Mouse (Mus musculus) limb, embryonic 13.5 days (tissue): ENCODE results near the gene Snap29. TPM values are rescaled to one million over a fixed set of nuclear protein-coding genes. Genes with fewer than 3 reads are reported as not detected.
A peak's percentile ranks its signal among the peaks of the same experiment; 100 is the strongest.

Experiments
- ATAC-seq: fragments of 200-750 bp; cut with Nextera tagmentation; 2 replicates; pipeline ENCODE4 v1.8.0; 2017; ENCODE audit warnings: low read depth, moderate number of reproducible peaks, moderate TSS enrichment; ENCODE audit not compliant: low FRiP score
- H3K27ac ChIP-seq: fragments of 300-500 bp; sonication (generic); 2 replicates; pipeline ENCODE4 v1.5.1; 2015; ENCODE audit warnings: inconsistent platforms, mild to moderate bottlenecking, moderate library complexity
- H3K27me3 ChIP-seq: fragments of 300-500 bp; sonication (generic); 2 replicates; pipeline ENCODE4 v1.6.1; 2015; ENCODE audit warnings: mild to moderate bottlenecking, inconsistent platforms
- H3K36me3 ChIP-seq: fragments of 300-500 bp; sonication (generic); 2 replicates; pipeline ENCODE4 v1.6.1; 2015; ENCODE audit warnings: inconsistent platforms, mild to moderate bottlenecking, moderate library complexity
- H3K4me1 ChIP-seq: fragments of 300-500 bp; sonication (generic); 2 replicates; pipeline ENCODE4 v1.6.1; 2015; ENCODE audit warnings: inconsistent platforms
- H3K4me2 ChIP-seq: fragments of 300-500 bp; sonication (generic); replicated peaks from 2 replicates; pipeline ENCODE4 v1.6.1; 2015; ENCODE audit warnings: inconsistent platforms, mild to moderate bottlenecking, moderate library complexity
- H3K4me3 ChIP-seq: fragments of 300-500 bp; sonication (generic); 2 replicates; pipeline ENCODE4 v1.5.1; 2015; ENCODE audit warnings: moderate library complexity, mild to moderate bottlenecking, inconsistent platforms
- H3K9ac ChIP-seq: fragments of 300-500 bp; sonication (generic); 2 replicates; pipeline ENCODE4 v1.6.1; 2015; ENCODE audit warnings: mild to moderate bottlenecking, inconsistent platforms
- H3K9me3 ChIP-seq: fragments of 300-500 bp; sonication (generic); 2 replicates; pipeline ENCODE4 v1.6.1; 2016; ENCODE audit warnings: inconsistent platforms
- WGBS: fragments of 180-500 bp; shearing (Covaris S2); methylation state at CpG from one replicate; pipeline ENCODE4 v1.1.7; 2015; 5-methylcytosine and 5-hydroxymethylcytosine counted together
- polyA plus RNA-seq: library from polyadenylated mRNA; unstranded; fragments of >200 nt; fragmentation: Nextera tagmentation; extraction: Ambion mirVana; gene quantifications from 2 replicates; pipeline ENCODE4 v1.2.1, GENCODE M21; 2015

Gene Snap29
- polyA plus RNA-seq, 1 experiment from 2014 or later = 14.0 TPM

GRCm38 (mm10) chr16:17432576-17432975, 26.8 kb downstream of the Snap29 start:
- peaks cover 24% of the 10 kb centered on the region for H3K36me3 ChIP-seq
- no peak overlapping the region for H3K4me2 ChIP-seq
- no peak for ATAC-seq
- no peak overlapping the region for H3K4me3 ChIP-seq
- H3K27ac ChIP-seq = no peak overlapping the region
- H3K9me3 ChIP-seq = no peaks in the 10 kb centered on the region
- H3K27me3 ChIP-seq = no peaks in the 10 kb centered on the region
- no peak overlapping the region for H3K9ac ChIP-seq
- H3K4me1 ChIP-seq = no peaks in the 10 kb centered on the region
- 70% methylated on average over 2 of the region's 2 CpGs for WGBS

GRCm38 (mm10) chr16:17451541-17452372, 46.0 kb downstream of the Snap29 start, which contains the start of gene Crkl:
Gene Crkl (plus strand): TSS chr16:17451987.
- Histone ChIP-seq H3K4me1 (peaks cover 26% of the 10 kb centered on the region), H3K4me3 (peak within 1 kb of the TSS; percentile 98), H3K4me2 (peak within 1 kb of the TSS; percentile 94), H3K27me3 (no peaks in the 10 kb centered on the region), H3K27ac (peak within 1 kb of the TSS; percentile 97), H3K36me3 (peaks cover 18% of the 10 kb centered on the region), H3K9ac (peak within 1 kb of the TSS; percentile 97), H3K9me3 (no peaks in the 10 kb centered on the region)
- WGBS = under 1% methylated on average over 63 of the region's 63 CpGs
- peak; percentile 97 for ATAC-seq

- Histone ChIP-seq H3K4me2 (peak overlapping the region; percentile 94), H3K9ac (peak overlapping the region; percentile 97), H3K27ac (peak overlapping the region; percentile 97), H3K4me3 (peak overlapping the region; percentile 98), H3K4me1 (peaks cover 26% of the 10 kb centered on the region), H3K9me3 (no peaks in the 10 kb centered on the region), H3K27me3 (no peaks in the 10 kb centered on the region), H3K36me3 (peaks cover 24% of the 10 kb centered on the region)
- WGBS = 2% methylated on average over 24 of the region's 24 CpGs
- ATAC-seq = peak; percentile 51; the same call in 1 of the 2 replicates
These were observed 46.6 kb downstream of the Snap29 start for GRCm38 (mm10) chr16:17452373-17452715.

- Histone ChIP-seq H3K9ac (no peak overlapping the region), H3K27me3 (no peaks in the 10 kb centered on the region), H3K4me1 (peaks cover 23% of the 10 kb centered on the region), H3K4me3 (no peak overlapping the region), H3K36me3 (peaks cover 63% of the 10 kb centered on the region), H3K4me2 (no peak overlapping the region), H3K27ac (no peak overlapping the region), H3K9me3 (no peaks in the 10 kb centered on the region)
- WGBS = 97% methylated on average over 1 of the region's 1 CpGs
- no peak for ATAC-seq
These were observed 51.1 kb downstream of the Snap29 start for GRCm38 (mm10) chr16:17456901-17457300.

- peaks cover 9% of the 10 kb centered on the region for H3K4me1 ChIP-seq
- peaks cover 74% of the 10 kb centered on the region for H3K36me3 ChIP-seq
- no peak for ATAC-seq
- no peak overlapping the region for H3K4me2 ChIP-seq
- H3K4me3 ChIP-seq = no peak overlapping the region
- 90% methylated on average over 4 of the region's 4 CpGs for WGBS
- H3K27ac ChIP-seq = no peak overlapping the region
- H3K9ac ChIP-seq = no peak overlapping the region
- no peaks in the 10 kb centered on the region for H3K27me3 ChIP-seq
- H3K9me3 ChIP-seq = no peaks in the 10 kb centered on the region
These were observed 54.5 kb downstream of the Snap29 start for GRCm38 (mm10) chr16:17460254-17460653.

- no peaks in the 10 kb centered on the region for H3K9me3 ChIP-seq
- WGBS = 82% methylated on average over 1 of the region's 1 CpGs
These were observed 55.8 kb downstream of the Snap29 start for GRCm38 (mm10) chr16:17461596-17461995.

GRCm38 (mm10) chr16:17463184-17463583, 57.4 kb downstream of the Snap29 start:
- 81% methylated on average over 2 of the region's 2 CpGs for WGBS
- peaks cover 51% of the 10 kb centered on the region for H3K36me3 ChIP-seq

More at GRCm38 (mm10) chr16:17461596-17461995, 55.8 kb downstream of the Snap29 start:
- H3K4me3 ChIP-seq = no peak overlapping the region
- no peak overlapping the region for H3K4me2 ChIP-seq
- no peak overlapping the region for H3K9ac ChIP-seq
- peaks cover 62% of the 10 kb centered on the region for H3K36me3 ChIP-seq
- H3K27ac ChIP-seq = no peak overlapping the region
- ATAC-seq = no peak
- 0 out of 2 replicates have a peak, but pooled peaks cover under 1% of the 10 kb centered on the region for H3K4me1 ChIP-seq
- H3K27me3 ChIP-seq = no peaks in the 10 kb centered on the region

GRCm38 (mm10) chr16:17466875-17467663, 61.3 kb downstream of the Snap29 start:
- Histone ChIP-seq H3K27me3 (no peaks in the 10 kb centered on the region), H3K4me2 (no peak overlapping the region), H3K9me3 (no peaks in the 10 kb centered on the region), H3K4me3 (no peak overlapping the region), H3K36me3 (peaks cover 48% of the 10 kb centered on the region), H3K27ac (no peak overlapping the region), H3K9ac (no peak overlapping the region), H3K4me1 (no peaks in the 10 kb centered on the region)
- no peak for ATAC-seq
- WGBS = 92% methylated on average over 4 of the region's 4 CpGs

More at GRCm38 (mm10) chr16:17463184-17463583, 57.4 kb downstream of the Snap29 start:
- no peak overlapping the region for H3K4me2 ChIP-seq
- H3K9ac ChIP-seq = no peak overlapping the region
- no peaks in the 10 kb centered on the region for H3K27me3 ChIP-seq
- no peak overlapping the region for H3K4me3 ChIP-seq
- no peak for ATAC-seq
- no peak overlapping the region for H3K27ac ChIP-seq
- no peaks in the 10 kb centered on the region for H3K4me1 ChIP-seq
- no peaks in the 10 kb centered on the region for H3K9me3 ChIP-seq

- H3K4me2 ChIP-seq = no peak overlapping the region
- H3K9me3 ChIP-seq = no peaks in the 10 kb centered on the region
- H3K36me3 ChIP-seq = peaks cover 68% of the 10 kb centered on the region
- no peak for ATAC-seq
- H3K27ac ChIP-seq = no peak overlapping the region
- no peak overlapping the region for H3K9ac ChIP-seq
- H3K4me1 ChIP-seq = no peaks in the 10 kb centered on the region
- no peak overlapping the region for H3K4me3 ChIP-seq
- H3K27me3 ChIP-seq = no peaks in the 10 kb centered on the region
- WGBS = 90% methylated on average over 6 of the region's 6 CpGs
These were observed 66.7 kb downstream of the Snap29 start for GRCm38 (mm10) chr16:17472498-17472897.

GRCm38 (mm10) chr16:17474091-17474490, 68.3 kb downstream of the Snap29 start:
- Histone ChIP-seq H3K4me3 (no peak overlapping the region), H3K27ac (no peak overlapping the region), H3K36me3 (peaks cover 63% of the 10 kb centered on the region), H3K4me2 (no peak overlapping the region), H3K4me1 (no peaks in the 10 kb centered on the region), H3K9me3 (no peaks in the 10 kb centered on the region), H3K9ac (no peak overlapping the region), H3K27me3 (no peaks in the 10 kb centered on the region)
- ATAC-seq = no peak

GRCm38 (mm10) chr16:17474761-17475160, 69.0 kb downstream of the Snap29 start:
- no peak overlapping the region for H3K4me3 ChIP-seq
- H3K4me1 ChIP-seq = no peaks in the 10 kb centered on the region
- H3K4me2 ChIP-seq = no peak overlapping the region
- H3K9ac ChIP-seq = no peak overlapping the region
- 88% methylated on average over 2 of the region's 2 CpGs for WGBS
- ATAC-seq = no peak
- peaks cover 58% of the 10 kb centered on the region for H3K36me3 ChIP-seq
- H3K9me3 ChIP-seq = no peaks in the 10 kb centered on the region
- H3K27ac ChIP-seq = no peak overlapping the region
- H3K27me3 ChIP-seq = no peaks in the 10 kb centered on the region

- ATAC-seq = no peak
- Histone ChIP-seq H3K36me3 (peaks cover 52% of the 10 kb centered on the region), H3K27ac (no peak overlapping the region), H3K9ac (no peak overlapping the region), H3K4me3 (no peak overlapping the region), H3K9me3 (no peaks in the 10 kb centered on the region), H3K27me3 (no peaks in the 10 kb centered on the region), H3K4me1 (no peaks in the 10 kb centered on the region), H3K4me2 (no peak overlapping the region)
- WGBS = 96% methylated on average over 4 of the region's 4 CpGs
These were observed 69.5 kb downstream of the Snap29 start for GRCm38 (mm10) chr16:17475326-17475725.
